Mouse (Mus musculus): ENCODE data around the gene Cacna2d1.

GRCm38 (mm10) chr5:15979225-15979624 lies 44.7 kb downstream of the Cacna2d1 start:
- no peak for TF ChIP-seq GATA1 (IDR thresholded peaks at IDR 0.05; ENCODE audit: borderline replicate concordance, low read length)
- TF ChIP-seq FLI1 (IDR thresholded peaks at IDR 0.05; ENCODE audit: low read length) = no peak

All from megakaryocyte, embryonic 14.5 days (primary cell).